Mouse (Mus musculus): ENCODE data around the gene Ahnak2.

DNA sequence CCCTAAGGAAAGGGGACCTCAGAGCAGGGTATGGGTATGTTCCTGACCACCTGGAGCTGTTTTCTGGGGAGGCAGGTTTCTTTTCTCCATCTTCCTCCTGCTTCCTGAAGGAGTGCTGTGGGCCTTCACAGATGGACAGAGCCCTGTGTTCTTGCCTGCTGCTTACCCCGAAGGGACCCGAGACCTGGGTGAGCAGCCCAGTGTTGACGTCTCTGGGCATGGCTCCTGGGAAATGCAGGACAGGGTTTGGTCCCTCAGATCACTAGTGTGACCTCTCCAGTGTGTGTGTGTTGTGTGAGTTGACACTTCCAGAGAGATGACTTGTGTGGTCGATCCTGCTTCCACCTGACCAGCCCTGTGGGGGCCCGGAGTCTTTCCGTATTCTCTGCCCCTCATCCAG is 79.0 kb downstream of the Ahnak2 start:
- TF ChIP-seq CTCF (IDR thresholded peaks at IDR 0.05; ENCODE audit: extremely low read depth, insufficient read depth, insufficient read length, insufficient replicate concordance) (no peak), POLR2A (IDR thresholded peaks at IDR 0.05; ENCODE audit: low read depth, low read length) (no peak)

All from spleen, adult 2 months (tissue).